Comparison of ENCODE assay signal across 22 mouse cellular contexts in genomic region chr6:48723468-48723867, GRCm38 (mm10). TPM values are rescaled to one million over a fixed set of nuclear protein-coding genes. Genes with fewer than 3 reads are reported as not detected.
"Had no signal": no experiment of that assay in that cellular context is flagged by ENCODE, and none has a peak within 500 bp of the region (broad histone marks: within the 10 kb centered on the region; RNA-seq: fewer than 3 reads in every experiment).

No protein-coding gene starts in this region.

- H3K27ac ChIP-seq: layer of hippocampus, adult 2 months; left cerebral cortex, adult 2 months; limb, embryonic 10.5 days; liver, embryonic 15.5 days; midbrain, embryonic 10.5 days; neural tube, embryonic 12.5 days; stomach, postnatal 0 days had no signal

- H3K9ac ChIP-seq: liver, embryonic 15.5 days; neural tube, embryonic 12.5 days had no signal

- H3K4me1 ChIP-seq: liver, embryonic 15.5 days had no signal

- H3K4me3 ChIP-seq: layer of hippocampus, adult 2 months; left cerebral cortex, adult 2 months; limb, embryonic 10.5 days; liver, embryonic 15.5 days; midbrain, embryonic 10.5 days; myocyte; neural tube, embryonic 12.5 days had no signal

- H3K36me3 ChIP-seq: limb, embryonic 10.5 days; liver, embryonic 15.5 days; midbrain, embryonic 10.5 days; neural tube, embryonic 12.5 days had no signal

- H3K9me3 ChIP-seq: limb, embryonic 10.5 days; liver, embryonic 15.5 days; midbrain, embryonic 10.5 days; neural tube, embryonic 12.5 days had no signal

- H3K27me3 ChIP-seq: liver, embryonic 15.5 days; neural tube, embryonic 12.5 days had no signal

- H3K4me2 ChIP-seq: liver, embryonic 11.5 days; liver, embryonic 15.5 days; neural tube, embryonic 12.5 days had no signal

- DNase-seq: kidney, adult 18-20 months; kidney, postnatal 10 days; kidney, postnatal 4 days; lung, adult 2 months; lung, postnatal 36 days; midbrain, embryonic 14.5 days; retina, postnatal 1 day; right cerebral cortex, postnatal 4 days had no signal

- ATAC-seq: lung, postnatal 0 days had no signal

RNA-seq across cellular contexts. Expression of gene Gimap7, which starts 5.0 kb away (rescaled TPM):
- total RNA-seq: layer of hippocampus, adult 2 months; layer of hippocampus, postnatal 14 days; left cerebral cortex, adult 2 months; left cerebral cortex, postnatal 14 days had no signal
- polyA plus RNA-seq: kidney, embryonic 14.5 days; limb, embryonic 10.5 days; limb, embryonic 14.5 days; liver, embryonic 11.5 days; midbrain, embryonic 10.5 days; midbrain, embryonic 14.5 days; myocyte; neural tube, embryonic 12.5 days; stomach, postnatal 0 days had no signal

RNA-seq across cellular contexts. Expression of gene Gm28053, which starts 5.1 kb away (rescaled TPM):
- total RNA-seq: layer of hippocampus, adult 2 months had no signal
- polyA plus RNA-seq: liver, embryonic 15.5 days; myocyte had no signal

RNA-seq across cellular contexts. Expression of gene Gimap1, which starts 15.4 kb away (rescaled TPM):
- polyA plus RNA-seq: myocyte had no signal

RNA-seq across cellular contexts. Expression of gene Gimap6, which starts 15.4 kb away (rescaled TPM):
- polyA plus RNA-seq: myocyte had no signal

RNA-seq across cellular contexts. Expression of gene Gimap5, which starts 22.5 kb away (rescaled TPM):
- polyA plus RNA-seq: myocyte had no signal
